In genomic region chr12:90183021-90183420, GRCm38 (mm10) we compare ENCODE assay signal across 26 mouse cellular contexts.
DNase-seq lines count a peak whose midpoint lies in the region; ATAC-seq lines count a peak whose summit lies in the region.
"Had no signal": no experiment of that assay in that cellular context is flagged by ENCODE, and none has a peak within 500 bp of the region (broad histone marks: within the 10 kb centered on the region; RNA-seq: fewer than 3 reads in every experiment).

No protein-coding gene starts in this region.

- 38% methylated on average over 2 of the region's 2 CpGs for WGBS in lung, embryonic 16.5 days

- H3K36me3 ChIP-seq in lung, embryonic 16.5 days (ENCODE audit: control insufficient read depth, insufficient read depth, low read length): no peaks in the 10 kb centered on the region
- H3K36me3 ChIP-seq: heart, embryonic 12.5 days; hindbrain, embryonic 10.5 days; hindbrain, embryonic 15.5 days; limb, embryonic 13.5 days; midbrain, embryonic 10.5 days; midbrain, embryonic 15.5 days; neural tube, embryonic 15.5 days had no signal

- no peak overlapping the region for H3K9ac ChIP-seq in lung, embryonic 16.5 days (ENCODE audit: low read length)
- H3K9ac ChIP-seq: forebrain, embryonic 13.5 days; heart, embryonic 12.5 days; hindbrain, embryonic 15.5 days; limb, embryonic 13.5 days; midbrain, embryonic 15.5 days; neural tube, embryonic 15.5 days had no signal

- H3K27ac ChIP-seq in lung, embryonic 16.5 days (ENCODE audit: low read length): no peak overlapping the region
- H3K27ac ChIP-seq: forebrain, embryonic 13.5 days; heart, adult 2 months; hindbrain, embryonic 10.5 days; hindbrain, embryonic 15.5 days; limb, embryonic 13.5 days; midbrain, embryonic 10.5 days; midbrain, embryonic 15.5 days; neural tube, embryonic 15.5 days had no signal

- DNase-seq in cerebellum, adult 11-12 months: peak; percentile 22
- peak; percentile 21 to 22 for DNase-seq in cerebellum, postnatal 25 days
- DNase-seq in cerebellum, adult 18-20 months: no peak
- peak; percentile 22 for DNase-seq in lung, postnatal 25 days (ENCODE audit: low spot score)
- DNase-seq in gastrocnemius, postnatal 25 days: no peak
- DNase-seq in gastrocnemius, postnatal 14 days: no peak
- DNase-seq: adrenal gland, postnatal 36 days; heart, adult 2 months; kidney, adult 11 months; kidney, postnatal 14 days; right cerebral cortex, adult 18-20 months; spleen, adult 18-20 months; thymus, postnatal 14 days had no signal

- H3K4me2 ChIP-seq in lung, embryonic 16.5 days (ENCODE audit: low read depth, low read length): no peak overlapping the region
- H3K4me2 ChIP-seq: forebrain, embryonic 13.5 days; heart, embryonic 12.5 days; hindbrain, embryonic 15.5 days; limb, embryonic 13.5 days; liver, embryonic 11.5 days; midbrain, embryonic 15.5 days; neural tube, embryonic 15.5 days had no signal

- H3K4me1 ChIP-seq in lung, embryonic 16.5 days (replicated peaks; ENCODE audit: control insufficient read depth, insufficient read depth, low read length): no peaks in the 10 kb centered on the region
- H3K4me1 ChIP-seq: forebrain, embryonic 13.5 days; heart, embryonic 12.5 days; hindbrain, embryonic 10.5 days; hindbrain, embryonic 15.5 days; limb, embryonic 13.5 days; midbrain, embryonic 10.5 days; midbrain, embryonic 15.5 days; neural tube, embryonic 15.5 days had no signal

- H3K4me3 ChIP-seq in lung, embryonic 16.5 days (ENCODE audit: low read length): no peak overlapping the region
- H3K4me3 ChIP-seq: forebrain, embryonic 13.5 days; heart, adult 2 months; heart, embryonic 12.5 days; hindbrain, embryonic 10.5 days; hindbrain, embryonic 15.5 days; limb, embryonic 13.5 days; midbrain, embryonic 10.5 days; midbrain, embryonic 15.5 days; neural tube, embryonic 15.5 days had no signal

- no peaks in the 10 kb centered on the region for H3K9me3 ChIP-seq in lung, embryonic 16.5 days (ENCODE audit: control insufficient read depth, low read length)
- H3K9me3 ChIP-seq: forebrain, embryonic 13.5 days; heart, embryonic 12.5 days; hindbrain, embryonic 10.5 days; hindbrain, embryonic 15.5 days; limb, embryonic 13.5 days; midbrain, embryonic 10.5 days; midbrain, embryonic 15.5 days; neural tube, embryonic 15.5 days had no signal

- no peak for ATAC-seq in cerebellum, adult (ENCODE audit: insufficient number of reproducible peaks, low FRiP score, low TSS enrichment)
- peak; percentile 81 for ATAC-seq in lung, embryonic 16.5 days (ENCODE audit: low read depth)
- ATAC-seq: forebrain, embryonic 13.5 days; inflammation-experienced regulatory T-cells, adult 6 months; midbrain, embryonic 15.5 days; Patski had no signal

- no peaks in the 10 kb centered on the region for H3K27me3 ChIP-seq in lung, embryonic 16.5 days (ENCODE audit: control insufficient read depth, insufficient read depth, low read depth, low read length)
- H3K27me3 ChIP-seq: forebrain, embryonic 13.5 days; heart, embryonic 12.5 days; hindbrain, embryonic 15.5 days; limb, embryonic 13.5 days; midbrain, embryonic 15.5 days; neural tube, embryonic 15.5 days; Patski had no signal

- intact Hi-C loops in gastrocnemius, postnatal 14 days (cut with DNase I; ENCODE audit: low total_unique reads): no loop called here

Comparison
In these comparisons a context has a peak if more than half of its experiments do, and no peak if none do; other contexts are left out.
1. DNase-seq: peak in cerebellum, adult 11-12 months (single experiment), cerebellum, postnatal 25 days (2 of 2) and lung, postnatal 25 days (single experiment); none in cerebellum, adult 18-20 months (0 of 2), gastrocnemius, postnatal 25 days (single experiment) and gastrocnemius, postnatal 14 days (single experiment).